Mouse (Mus musculus) stomach, embryonic 16.5 days (tissue): Measurements from ENCODE around the gene Gnb1. TPM values are rescaled to one million over a fixed set of nuclear protein-coding genes. Genes with fewer than 3 reads are reported as not detected.

Experiments used
- ATAC-seq: fragments of 200-750 bp; cut with Nextera tagmentation; 2 replicates; pipeline ENCODE4 v1.8.0; 2017; ENCODE audit warnings: moderate number of reproducible peaks, moderate TSS enrichment; ENCODE audit not compliant: insufficient read depth, low FRiP score
- H3K27ac ChIP-seq: fragments of 300-500 bp; sonication (generic); 2 replicates; pipeline ENCODE4 v1.5.1; 2014; ENCODE audit warnings: low read length
- H3K27me3 ChIP-seq: fragments of 300-500 bp; sonication (generic); 2 replicates; pipeline ENCODE4 v1.6.1; 2014; ENCODE audit warnings: low read length, control low read depth, mixed read lengths; ENCODE audit not compliant: control insufficient read depth, insufficient read depth
- H3K36me3 ChIP-seq: fragments of 300-500 bp; sonication (generic); 2 replicates; pipeline ENCODE4 v1.6.1; 2014; ENCODE audit warnings: low read length; ENCODE audit not compliant: control insufficient read depth, insufficient read depth
- H3K4me1 ChIP-seq: fragments of 300-500 bp; sonication (generic); 2 replicates; pipeline ENCODE4 v1.6.1; 2014; ENCODE audit warnings: low read length, control low read depth, mixed read lengths; ENCODE audit not compliant: control insufficient read depth, insufficient read depth
- H3K4me2 ChIP-seq: fragments of 300-500 bp; sonication (generic); 2 replicates; pipeline ENCODE4 v1.6.1; 2014; ENCODE audit warnings: low read depth, low read length, mixed read lengths
- H3K4me3 ChIP-seq: fragments of 300-500 bp; sonication (generic); replicated peaks from 2 replicates; pipeline ENCODE4 v1.5.1; 2014; ENCODE audit warnings: mild to moderate bottlenecking, low read length
- H3K9ac ChIP-seq: fragments of 300-500 bp; sonication (generic); 2 replicates; pipeline ENCODE4 v1.6.1; 2014; ENCODE audit warnings: low read length
- H3K9me3 ChIP-seq: fragments of 300-500 bp; sonication (generic); replicated peaks from 2 replicates; pipeline ENCODE4 v1.6.1; 2016; ENCODE audit warnings: low read length, control low read depth; ENCODE audit not compliant: control insufficient read depth
- WGBS: fragments of 180-500 bp; shearing (Covaris S2); extraction: QIAGEN DNeasy Blood & Tissue Kit; methylation state at CpG from one replicate; pipeline ENCODE4 v1.1.7; 2014; 5-methylcytosine and 5-hydroxymethylcytosine counted together
- polyA plus RNA-seq: library from polyadenylated mRNA; unstranded; fragments of >200 nt; fragmentation: Nextera tagmentation; extraction: Ambion mirVana; gene quantifications from 2 replicates; pipeline ENCODE4 v1.2.1, GENCODE M21; 2015

Gene Gnb1
- polyA plus RNA-seq, 1 experiment from 2014 or later: 312 TPM

- Histone ChIP-seq H3K9ac (no peak overlapping the region), H3K27ac (no peak overlapping the region), H3K4me1 (no peaks in the 10 kb centered on the region), H3K4me2 (no peak overlapping the region), H3K9me3 (no peaks in the 10 kb centered on the region), H3K36me3 (no peaks in the 10 kb centered on the region), H3K27me3 (no peaks in the 10 kb centered on the region), H3K4me3 (no peak overlapping the region)
- 85% methylated on average over 2 of the region's 2 CpGs for WGBS
- no peak for ATAC-seq
Measured at GRCm38 (mm10) chr4:155514810-155515209, 23.6 kb downstream of the Gnb1 start.

- no peak overlapping the region for H3K4me3 ChIP-seq
- no peak overlapping the region for H3K27ac ChIP-seq
- 83% methylated on average over 7 of the region's 7 CpGs for WGBS
- ATAC-seq: no peak
- H3K36me3 ChIP-seq: no peaks in the 10 kb centered on the region
- no peak overlapping the region for H3K9ac ChIP-seq
- peaks cover 3% of the 10 kb centered on the region; the same call in 1 of the 2 replicates for H3K4me1 ChIP-seq
- no peaks in the 10 kb centered on the region for H3K9me3 ChIP-seq
- H3K27me3 ChIP-seq: no peaks in the 10 kb centered on the region
- no peak overlapping the region for H3K4me2 ChIP-seq
Measured at GRCm38 (mm10) chr4:155517948-155518517, 26.9 kb downstream of the Gnb1 start.

- 57% methylated on average over 7 of the region's 7 CpGs for WGBS
Measured at GRCm38 (mm10) chr4:155522327-155522726, 31.2 kb downstream of the Gnb1 start.

GRCm38 (mm10) chr4:155525751-155526150 lies 34.6 kb downstream of the Gnb1 start:
- Histone ChIP-seq H3K4me3 (no peak overlapping the region), H3K4me1 (peaks cover 3% of the 10 kb centered on the region; the same call in 1 of the 2 replicates), H3K36me3 (peaks cover 17% of the 10 kb centered on the region), H3K27ac (no peak overlapping the region), H3K9me3 (no peaks in the 10 kb centered on the region), H3K4me2 (no peak overlapping the region), H3K9ac (no peak overlapping the region), H3K27me3 (no peaks in the 10 kb centered on the region)
- no peak for ATAC-seq
- WGBS: 81% methylated on average over 5 of the region's 5 CpGs

More at GRCm38 (mm10) chr4:155522327-155522726, 31.2 kb downstream of the Gnb1 start:
- no peaks in the 10 kb centered on the region for H3K36me3 ChIP-seq
- H3K9me3 ChIP-seq: no peaks in the 10 kb centered on the region
- no peak overlapping the region for H3K4me3 ChIP-seq
- ATAC-seq: no peak
- no peak overlapping the region for H3K9ac ChIP-seq
- no peak overlapping the region for H3K4me2 ChIP-seq
- peaks cover 3% of the 10 kb centered on the region; the same call in 1 of the 2 replicates for H3K4me1 ChIP-seq
- no peaks in the 10 kb centered on the region for H3K27me3 ChIP-seq
- no peak overlapping the region for H3K27ac ChIP-seq

- H3K36me3 ChIP-seq: peaks cover 23% of the 10 kb centered on the region
- ATAC-seq: no peak
- 83% methylated on average over 3 of the region's 3 CpGs for WGBS
- no peak overlapping the region for H3K4me2 ChIP-seq
- H3K9ac ChIP-seq: no peak overlapping the region
- H3K27me3 ChIP-seq: no peaks in the 10 kb centered on the region
- no peaks in the 10 kb centered on the region for H3K9me3 ChIP-seq
- no peaks in the 10 kb centered on the region for H3K4me1 ChIP-seq
- no peak overlapping the region for H3K27ac ChIP-seq
- no peak overlapping the region for H3K4me3 ChIP-seq
Measured at GRCm38 (mm10) chr4:155529294-155529693, 38.1 kb downstream of the Gnb1 start.

- Histone ChIP-seq H3K4me2 (no peak overlapping the region), H3K9ac (no peak overlapping the region), H3K36me3 (peaks cover 25% of the 10 kb centered on the region), H3K4me3 (no peak overlapping the region), H3K4me1 (no peaks in the 10 kb centered on the region), H3K9me3 (no peaks in the 10 kb centered on the region), H3K27me3 (no peaks in the 10 kb centered on the region), H3K27ac (no peak overlapping the region)
- WGBS: 93% methylated on average over 7 of the region's 7 CpGs
- ATAC-seq: no peak
Measured at GRCm38 (mm10) chr4:155549993-155550392, 58.8 kb downstream of the Gnb1 start.

GRCm38 (mm10) chr4:155550446-155550845 lies 59.3 kb downstream of the Gnb1 start:
- H3K27me3 ChIP-seq: no peaks in the 10 kb centered on the region
- no peak overlapping the region for H3K9ac ChIP-seq
- no peak for ATAC-seq
- no peak overlapping the region for H3K4me3 ChIP-seq
- 75% methylated on average over 2 of the region's 2 CpGs for WGBS
- no peaks in the 10 kb centered on the region for H3K4me1 ChIP-seq
- H3K27ac ChIP-seq: no peak overlapping the region
- no peak overlapping the region for H3K4me2 ChIP-seq
- H3K36me3 ChIP-seq: peaks cover 27% of the 10 kb centered on the region
- no peaks in the 10 kb centered on the region for H3K9me3 ChIP-seq

- Histone ChIP-seq H3K9me3 (no peaks in the 10 kb centered on the region), H3K4me1 (no peaks in the 10 kb centered on the region), H3K27me3 (no peaks in the 10 kb centered on the region), H3K4me2 (no peak overlapping the region), H3K4me3 (no peak overlapping the region), H3K9ac (no peak overlapping the region), H3K36me3 (peaks cover 33% of the 10 kb centered on the region), H3K27ac (no peak overlapping the region)
- no peak for ATAC-seq
- WGBS: 91% methylated on average over 4 of the region's 4 CpGs
Measured at GRCm38 (mm10) chr4:155551073-155551472, 59.9 kb downstream of the Gnb1 start.

- Histone ChIP-seq H3K4me2 (no peak overlapping the region), H3K9ac (no peak overlapping the region), H3K9me3 (no peaks in the 10 kb centered on the region), H3K27me3 (no peaks in the 10 kb centered on the region), H3K27ac (no peak overlapping the region), H3K4me1 (0 out of 2 replicates have a peak, but pooled peaks cover 2% of the 10 kb centered on the region), H3K36me3 (peaks cover 46% of the 10 kb centered on the region), H3K4me3 (no peak overlapping the region)
- 88% methylated on average over 6 of the region's 6 CpGs for WGBS
- ATAC-seq: no peak
Measured at GRCm38 (mm10) chr4:155552917-155553532, 61.9 kb downstream of the Gnb1 start.
